Mouse (Mus musculus): Measurements from ENCODE around the gene Josd1. TPM values are rescaled to one million over a fixed set of nuclear protein-coding genes. Genes with fewer than 3 reads are reported as not detected.

Josd1 gene
- 10 to 100 TPM; 29.8 to 32.5 TPM for total RNA-seq (2021)

DNA sequence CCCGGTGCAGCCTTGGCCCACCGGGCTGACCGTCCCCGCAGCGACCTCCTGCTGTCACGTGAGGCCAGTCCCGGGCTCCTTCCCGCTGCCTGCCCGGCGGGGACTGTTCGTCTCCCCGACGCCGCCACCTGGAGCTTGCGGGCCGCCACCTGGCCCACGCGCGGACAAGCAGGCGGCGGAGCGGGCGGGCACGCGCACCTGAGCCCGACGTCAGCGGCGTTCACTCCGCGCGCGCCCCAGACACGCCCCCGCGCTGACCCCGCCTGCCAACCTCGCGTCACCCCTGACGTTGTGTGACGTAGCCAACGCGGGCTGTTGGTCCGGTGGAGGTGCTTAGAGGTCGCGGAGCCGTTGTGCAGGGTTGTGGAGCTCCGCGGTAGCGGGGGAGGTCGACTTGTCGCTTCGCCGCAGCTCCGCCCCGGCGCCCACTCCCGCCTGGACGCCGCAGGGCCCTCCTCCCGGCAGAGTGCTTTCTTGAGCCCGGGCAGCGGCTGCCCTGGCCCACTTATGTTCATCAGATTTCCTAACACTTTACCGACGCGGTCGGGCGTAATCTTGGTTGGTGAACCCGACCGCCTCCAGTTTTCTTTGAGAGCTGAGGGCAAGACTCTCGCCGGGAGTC is at the start of gene Josd1:
Josd1 (minus strand) TSS at position 274 of the 622 bp plus-strand sequence.
- peak; percentile 97 for DNase-seq

DNA sequence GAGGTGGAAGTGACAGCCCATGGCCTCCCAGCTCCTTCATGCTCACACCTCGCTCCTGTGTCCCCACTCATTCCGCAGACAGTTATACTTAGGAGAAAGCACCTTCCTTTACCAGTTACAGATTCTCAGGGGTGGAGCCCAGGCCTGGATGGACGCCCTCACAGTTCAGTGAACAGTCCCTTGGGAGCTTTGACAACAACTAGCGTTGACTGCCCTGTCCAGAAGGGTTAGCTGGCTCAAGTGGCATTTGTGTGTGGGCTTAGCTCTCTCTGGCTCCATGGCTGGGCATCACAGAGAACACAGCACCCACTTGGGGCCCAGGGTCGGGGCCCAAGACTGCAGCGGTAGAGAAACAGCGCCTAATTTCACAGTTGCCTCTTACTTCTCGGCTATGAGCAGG is 46.6 kb upstream of the Josd1 start:
- DNase-seq = no peak

DNA sequence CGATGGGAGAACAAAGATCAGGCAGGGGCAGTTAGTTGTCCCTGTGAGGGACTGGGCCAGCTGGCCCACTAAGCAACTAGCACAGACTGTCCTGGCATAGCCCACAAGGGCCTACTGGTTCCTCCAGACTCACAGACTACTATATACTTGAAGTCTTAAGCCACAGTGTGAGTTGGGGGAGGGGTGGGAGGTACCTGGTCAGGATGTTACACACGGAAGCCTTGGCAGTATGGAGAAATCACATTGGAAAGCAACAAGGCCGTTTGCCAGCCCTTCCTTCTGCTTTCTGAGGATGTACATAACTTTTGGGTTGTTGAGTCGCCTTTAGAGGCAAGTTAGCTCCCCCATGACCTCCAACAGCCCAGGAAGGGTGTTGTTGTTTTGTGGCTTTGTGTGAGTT is 45.9 kb upstream of the Josd1 start:
- no peak for DNase-seq

DNA sequence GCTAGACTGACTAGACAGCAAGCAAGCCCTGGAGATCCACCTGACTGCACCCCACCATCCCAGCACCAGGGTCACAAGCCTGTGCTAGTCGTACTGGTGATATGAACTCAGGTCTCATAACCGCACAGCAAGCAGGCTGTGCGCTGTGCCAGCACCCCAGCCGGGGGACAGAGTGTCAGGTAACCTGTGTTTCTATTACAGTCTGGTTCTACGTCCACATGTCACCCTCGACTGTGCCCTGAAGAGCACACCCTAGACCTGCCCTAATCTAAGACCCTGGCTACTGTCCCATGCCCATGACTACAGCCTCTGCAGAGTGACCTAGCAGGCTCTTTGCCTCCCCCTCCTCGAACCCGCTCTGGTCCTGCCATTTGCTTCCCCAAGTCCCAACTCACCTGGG is 45.5 kb upstream of the Josd1 start:
- no peak for DNase-seq

DNA sequence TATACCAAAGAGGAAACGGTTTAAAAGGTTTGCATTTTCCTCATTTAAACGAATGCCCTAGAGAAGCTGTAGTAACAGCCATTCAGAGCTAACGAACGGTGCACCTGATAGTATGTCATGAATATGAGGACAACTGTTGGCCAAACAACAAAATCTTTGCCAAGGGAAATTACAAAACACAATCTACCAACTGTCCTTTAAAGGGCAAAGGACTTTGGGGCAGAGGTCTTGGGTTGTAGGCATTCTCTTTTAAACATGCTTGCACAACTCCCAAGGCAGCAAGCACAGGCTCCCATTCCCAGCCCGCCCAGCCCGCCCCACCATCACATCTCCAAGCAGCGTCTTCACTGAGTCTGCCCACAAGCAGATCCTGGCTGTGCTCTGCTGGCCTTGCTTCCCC is 43.8 kb upstream of the Josd1 start:
- DNase-seq = no peak

DNA sequence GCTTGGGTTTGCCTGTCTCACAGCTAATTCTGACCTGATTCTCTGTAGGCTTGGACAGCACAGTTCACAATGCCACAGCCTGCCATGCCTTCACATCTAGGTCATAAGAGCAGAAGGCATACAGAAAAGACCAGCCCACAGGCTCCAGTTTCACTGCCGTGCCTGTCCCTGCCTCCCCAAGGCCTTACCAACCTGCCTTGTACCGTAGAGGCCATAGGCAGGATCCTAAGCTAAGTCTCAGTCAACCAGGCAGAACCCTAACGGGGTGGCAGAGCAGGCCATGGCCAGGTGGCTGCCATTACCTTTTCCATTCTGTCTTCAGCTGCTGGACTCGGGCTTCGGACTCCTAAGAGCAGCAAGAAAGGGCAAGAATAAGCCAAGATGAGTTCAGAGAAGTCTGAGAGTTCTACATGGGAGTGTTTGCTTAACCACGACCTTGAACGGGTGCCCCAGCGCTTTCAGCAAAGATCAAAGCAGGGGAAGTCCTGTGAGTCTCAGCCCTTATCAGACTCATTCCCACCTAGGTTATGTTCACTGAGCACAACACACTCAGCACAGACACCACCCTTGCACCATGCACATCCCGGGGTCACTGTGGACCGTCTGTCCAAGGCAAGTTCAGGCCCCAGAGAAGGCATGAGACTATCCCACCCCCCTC is 41.1 kb upstream of the Josd1 start:
- no peak for DNase-seq

DNA sequence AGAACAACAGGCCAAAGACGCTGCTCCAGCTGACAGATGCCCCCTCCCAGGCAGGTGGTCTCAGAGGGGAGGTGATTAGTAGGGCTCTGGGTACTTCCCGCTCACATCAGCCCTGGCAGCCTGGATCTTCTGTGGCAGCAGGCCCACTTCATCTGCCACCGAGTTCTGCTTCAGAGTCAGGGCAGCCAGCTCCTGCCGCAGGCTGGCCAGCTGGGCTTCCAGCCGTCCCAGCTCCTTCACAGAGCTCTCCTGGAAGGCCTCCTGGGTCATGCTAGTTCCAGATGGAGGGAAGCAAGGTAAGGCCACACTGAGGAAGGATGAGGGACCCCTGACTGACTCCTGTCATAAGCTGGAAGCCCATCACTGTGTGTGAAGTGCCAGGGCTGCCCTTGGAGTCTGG is 40.6 kb upstream of the Josd1 start:
- DNase-seq = no peak

DNA sequence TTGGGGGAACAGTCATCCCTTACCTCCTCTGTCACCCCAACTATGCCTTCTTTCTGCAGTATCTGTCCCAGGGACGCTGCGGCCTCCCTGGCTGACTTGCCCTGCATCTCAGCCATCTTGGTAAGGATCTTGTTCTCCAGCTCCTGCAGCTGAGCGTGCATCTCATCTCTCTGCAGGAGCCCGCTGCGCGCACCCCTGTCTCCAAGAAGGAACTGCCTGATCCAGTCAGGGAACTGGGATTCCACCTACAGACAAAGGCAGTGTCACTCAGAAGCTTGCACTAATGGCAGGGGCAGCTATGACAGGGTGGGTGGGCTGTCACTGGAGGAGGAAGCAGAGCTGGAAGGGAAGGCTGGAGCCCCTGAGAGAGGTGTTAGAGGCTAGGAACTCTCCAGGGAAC is 40.1 kb upstream of the Josd1 start:
- no peak for DNase-seq

DNA sequence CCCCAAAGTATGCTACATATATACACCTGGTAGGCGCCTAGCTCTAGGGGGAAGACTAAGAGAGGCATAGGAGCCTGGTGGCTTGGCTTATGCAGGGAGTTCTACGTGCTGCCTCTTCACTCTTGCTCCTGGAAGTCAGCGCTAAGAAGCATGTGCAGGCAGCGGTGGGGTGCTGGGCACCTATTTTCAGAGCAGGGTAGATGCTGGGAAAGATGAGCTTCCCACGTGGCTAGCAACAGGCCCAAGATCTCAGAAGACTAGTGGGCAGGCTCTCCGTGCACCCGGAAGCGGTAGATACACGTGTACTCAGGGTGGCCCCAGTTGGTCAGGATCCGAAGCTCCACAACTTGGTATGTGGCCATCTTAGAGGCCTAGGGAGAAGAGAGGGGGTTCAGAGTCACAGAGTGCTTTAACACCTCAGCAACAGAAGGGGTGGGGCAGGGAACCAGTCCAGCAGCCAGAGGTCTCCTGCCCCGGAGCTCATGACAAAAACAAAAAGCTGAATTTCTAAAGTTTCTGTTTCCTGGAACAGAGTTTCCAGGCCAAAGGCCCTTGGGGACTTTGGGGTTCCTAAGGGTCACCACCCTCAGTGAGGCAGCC is 37.6 kb upstream of the Josd1 start:
- no peak for DNase-seq

DNA sequence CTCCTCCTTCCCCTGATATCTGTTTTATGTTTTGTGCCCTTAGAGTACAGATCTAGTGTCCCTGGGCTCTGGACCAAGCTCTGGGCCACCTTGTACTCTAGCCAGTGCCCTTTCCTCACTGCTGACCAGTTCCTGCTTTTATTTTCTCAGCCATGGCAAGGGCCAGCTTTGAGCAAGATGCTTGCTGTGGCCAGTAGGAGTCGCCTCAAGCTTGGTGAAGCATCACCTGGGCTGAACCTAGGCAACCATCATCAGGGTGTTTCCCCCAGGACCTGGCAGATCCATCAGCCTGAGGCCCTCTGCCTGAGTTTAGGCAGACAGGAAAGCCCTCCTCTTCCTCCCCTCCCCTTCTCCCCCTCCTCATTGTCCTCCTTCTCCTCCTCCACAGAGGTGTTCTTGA is 35.7 kb upstream of the Josd1 start:
- peak; percentile 62 for DNase-seq

DNA sequence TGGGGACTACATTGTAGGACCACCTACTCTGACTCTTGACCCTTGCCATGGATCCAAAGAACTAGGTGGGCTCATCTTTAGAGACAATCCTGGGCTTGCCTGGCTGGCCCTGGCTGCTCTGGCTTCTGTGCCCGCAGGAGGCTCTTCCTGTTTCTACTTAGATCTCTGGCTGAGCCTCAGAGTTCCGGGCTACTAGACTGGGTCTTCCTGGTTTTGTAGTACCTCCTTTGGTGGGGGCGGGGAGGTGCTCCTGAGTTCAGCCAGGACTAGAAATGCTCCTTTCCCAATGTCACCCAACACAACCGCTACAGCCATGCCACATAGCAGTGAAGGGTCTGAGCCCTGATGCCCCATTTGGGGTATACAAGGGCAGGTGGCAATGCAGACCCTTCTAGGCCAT is 33.1 kb upstream of the Josd1 start:
- no peak for DNase-seq

DNA sequence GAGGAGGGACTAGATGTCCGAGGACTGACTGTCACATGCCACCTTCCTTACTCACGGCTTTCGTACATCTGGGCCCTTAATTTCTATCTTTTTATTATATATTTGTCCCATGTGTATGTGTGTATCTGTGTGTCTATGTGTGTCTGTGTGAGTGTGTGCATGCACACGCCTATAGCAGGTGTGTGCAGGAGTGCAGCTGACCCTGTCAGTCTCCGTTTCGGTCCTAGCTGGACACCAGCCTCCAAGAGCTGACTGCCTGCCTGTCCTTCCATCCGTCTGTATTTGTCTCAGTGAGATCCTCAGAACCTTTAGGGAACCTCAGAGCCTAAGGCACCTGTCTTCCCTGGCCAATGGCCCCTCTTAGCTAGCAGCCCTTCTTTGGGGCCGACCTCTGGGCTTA is 32.5 kb upstream of the Josd1 start:
- no peak for DNase-seq

DNA sequence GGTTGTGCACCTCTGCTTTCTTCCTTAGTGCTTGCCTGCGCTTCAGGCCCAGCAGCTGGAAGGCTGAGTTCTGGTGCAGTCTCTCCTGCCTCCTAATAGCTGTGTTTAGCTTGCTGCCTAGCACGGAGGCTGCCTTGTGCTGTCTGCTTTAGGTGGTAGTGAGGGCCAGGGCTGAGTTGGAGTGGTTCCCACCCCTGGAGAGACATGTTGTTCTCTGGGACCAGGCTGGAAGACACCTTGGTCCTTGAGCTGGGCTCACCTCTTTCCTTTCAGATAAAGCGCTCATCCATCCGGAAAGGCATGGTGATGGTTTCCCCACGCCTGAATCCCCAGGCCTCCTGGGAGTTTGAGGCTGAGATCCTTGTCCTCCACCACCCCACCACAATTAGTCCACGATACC is 29.0 kb upstream of the Josd1 start:
- no peak for DNase-seq

DNA sequence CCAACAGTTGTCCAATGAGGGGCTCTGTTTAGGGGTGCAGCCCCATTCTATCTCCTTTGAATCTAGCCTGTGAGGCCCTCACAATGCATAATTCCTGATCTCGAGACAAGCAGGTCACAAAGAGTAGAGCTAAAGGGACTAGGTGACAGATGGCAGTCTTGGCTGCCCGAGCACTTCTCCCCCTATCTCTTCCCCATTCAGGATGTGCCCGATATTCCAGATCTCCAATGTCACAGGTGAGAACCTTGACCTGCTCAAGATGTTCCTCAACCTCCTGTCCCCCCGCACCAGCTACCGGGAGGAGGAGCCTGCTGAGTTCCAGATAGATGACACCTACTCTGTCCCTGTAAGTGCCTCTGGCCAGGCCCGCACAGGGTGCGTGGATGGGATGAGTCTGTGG is 27.9 kb upstream of the Josd1 start:
- DNase-seq = no peak

DNA sequence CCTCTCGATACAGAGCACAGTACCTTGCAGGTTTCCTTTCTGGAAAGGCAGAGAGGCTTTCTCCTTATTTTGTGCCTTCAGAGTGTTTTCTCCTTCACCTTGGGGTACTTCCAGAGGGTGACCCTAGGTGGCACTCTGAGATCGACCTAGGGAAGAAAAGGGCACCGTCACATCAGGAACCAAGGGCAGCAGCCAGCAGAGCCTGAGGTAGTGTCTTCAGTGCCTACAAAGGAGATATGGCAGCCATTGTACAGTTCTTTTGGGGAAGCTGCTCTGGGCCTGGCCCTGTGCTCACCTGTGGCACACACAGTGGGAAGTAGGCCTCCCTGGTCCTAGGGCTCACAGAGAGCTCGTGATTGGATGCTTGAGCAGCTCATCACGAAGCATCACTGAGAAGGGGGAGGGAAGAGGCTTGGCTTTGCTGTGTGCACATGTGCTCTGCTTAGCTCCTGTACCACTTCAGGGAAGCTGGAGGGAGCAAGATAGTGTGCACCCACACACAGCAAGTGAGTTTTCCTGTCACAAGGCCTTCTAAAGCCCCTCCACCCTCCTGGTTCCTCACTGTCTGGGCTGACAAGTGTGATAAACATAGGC is 20.6 kb upstream of the Josd1 start:
- DNase-seq = no peak

DNA sequence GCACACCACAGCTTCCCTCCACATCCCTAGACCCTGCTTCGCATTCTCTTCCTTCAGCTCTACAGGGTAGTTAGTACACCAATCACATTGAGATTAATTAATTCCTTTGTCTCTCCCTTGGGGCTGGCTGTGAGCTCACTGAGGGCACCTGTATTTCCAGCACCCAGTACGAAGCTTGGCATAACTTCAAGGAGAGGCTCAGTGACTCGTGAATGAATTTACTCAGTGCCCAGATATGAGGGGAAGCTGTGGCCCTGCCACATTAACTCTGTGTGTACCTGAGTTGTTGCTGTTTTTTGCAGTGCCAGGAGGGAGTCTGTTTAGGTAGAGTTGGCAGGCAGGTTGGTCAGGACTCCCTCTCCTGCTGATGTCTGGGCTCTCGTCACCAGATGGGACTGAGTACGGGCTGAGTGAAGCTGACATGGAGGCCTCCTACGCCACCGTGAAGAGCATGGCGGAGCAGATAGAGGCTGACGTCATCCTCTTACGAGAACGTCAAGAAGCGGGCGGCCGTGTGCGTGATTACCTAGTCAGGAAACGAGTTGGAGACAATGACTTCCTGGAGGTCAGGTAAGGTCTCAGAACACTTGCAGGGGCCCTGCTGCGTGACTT is 19.0 kb upstream of the Josd1 start:
- DNase-seq = no peak

DNA sequence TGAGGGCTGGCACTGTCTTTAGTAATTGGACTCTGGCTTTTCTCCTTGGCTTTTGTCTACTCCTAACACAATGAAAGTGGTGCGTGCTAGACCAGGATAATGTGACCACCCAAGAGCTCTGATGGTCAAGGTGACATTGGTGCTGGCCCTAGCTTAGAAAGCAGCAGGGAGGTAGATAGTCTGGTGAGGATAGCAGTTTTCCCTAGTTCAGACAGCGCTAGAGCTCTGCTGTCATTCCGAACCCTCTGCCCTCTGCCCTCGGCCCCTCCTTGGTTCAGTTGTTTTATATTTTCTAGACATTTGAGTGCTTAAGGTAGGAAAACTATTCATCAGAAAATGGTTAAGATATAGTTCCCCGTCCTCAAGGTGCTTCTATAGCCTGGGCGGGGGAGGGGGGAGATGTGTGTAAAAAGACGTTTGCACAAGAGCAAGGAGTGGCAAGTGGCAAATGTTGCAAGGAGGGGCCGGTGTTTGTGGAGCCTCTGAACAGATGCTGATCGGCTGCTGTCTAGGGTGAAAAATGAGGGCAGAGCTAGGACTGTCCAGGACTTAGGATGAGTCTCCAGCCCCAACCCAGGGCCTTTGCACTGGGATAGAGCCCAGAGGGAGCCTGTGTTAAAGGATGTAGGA is 10.0 kb upstream of the Josd1 start:
- DNase-seq = no peak

DNA sequence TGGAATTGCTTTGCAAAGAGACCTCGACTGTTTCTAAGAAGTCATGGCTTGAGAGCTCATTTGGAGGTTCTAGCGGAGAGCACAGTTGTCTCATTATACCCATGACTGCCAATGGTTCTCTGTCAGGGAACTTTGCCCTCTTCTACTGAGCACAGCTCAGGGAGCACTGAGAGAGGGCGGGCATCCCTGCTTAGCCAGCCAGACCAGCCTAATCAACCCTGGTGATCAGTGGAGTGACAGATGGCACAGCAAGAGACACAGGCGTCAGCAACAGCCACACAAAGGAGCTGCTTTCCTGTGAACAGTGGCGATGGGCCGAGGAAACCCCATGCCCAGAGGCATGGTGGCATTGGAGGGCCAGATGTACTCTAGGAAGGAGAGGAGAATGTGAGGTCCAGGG is 9.3 kb upstream of the Josd1 start:
- DNase-seq = no peak

DNA sequence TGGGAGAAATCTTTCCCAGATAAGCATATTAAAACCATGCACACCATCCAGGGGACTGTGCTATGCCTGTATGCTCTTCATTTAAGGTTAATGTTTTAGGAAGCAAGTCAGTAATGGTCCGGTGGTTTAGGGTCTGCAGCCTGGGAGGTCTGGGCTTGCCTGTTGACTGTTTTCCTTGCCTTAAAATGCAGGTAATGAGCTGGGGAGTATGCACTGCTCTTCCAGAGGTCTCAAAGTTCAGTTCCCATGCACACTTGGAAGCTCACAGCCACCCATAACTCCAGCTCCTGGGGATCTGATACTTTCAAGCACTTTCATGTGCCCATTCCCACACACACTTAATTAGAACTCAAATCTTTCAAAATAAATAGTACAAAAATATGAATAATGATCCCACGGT is 8.8 kb upstream of the Josd1 start:
- DNase-seq = no peak

DNA sequence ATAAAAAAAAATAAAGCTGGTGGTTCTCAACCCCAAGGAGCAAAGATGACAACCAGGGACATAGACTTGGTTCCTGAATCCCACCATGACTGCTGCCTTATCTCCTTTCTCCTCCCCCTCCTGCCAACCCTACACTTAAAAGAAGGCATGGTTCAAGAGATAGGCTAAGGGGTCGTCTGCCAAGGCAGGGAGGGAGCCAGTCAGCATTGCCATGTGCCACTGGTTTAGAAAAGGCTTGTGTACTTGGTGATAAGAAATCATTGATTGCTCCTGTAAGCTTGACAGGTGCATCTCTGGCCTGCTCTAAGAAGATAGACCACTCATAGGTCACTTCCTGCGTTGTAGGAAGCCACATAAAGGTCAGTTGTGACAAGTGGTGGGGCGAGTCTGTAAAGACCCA is 7.8 kb upstream of the Josd1 start:
- DNase-seq = no peak

DNA sequence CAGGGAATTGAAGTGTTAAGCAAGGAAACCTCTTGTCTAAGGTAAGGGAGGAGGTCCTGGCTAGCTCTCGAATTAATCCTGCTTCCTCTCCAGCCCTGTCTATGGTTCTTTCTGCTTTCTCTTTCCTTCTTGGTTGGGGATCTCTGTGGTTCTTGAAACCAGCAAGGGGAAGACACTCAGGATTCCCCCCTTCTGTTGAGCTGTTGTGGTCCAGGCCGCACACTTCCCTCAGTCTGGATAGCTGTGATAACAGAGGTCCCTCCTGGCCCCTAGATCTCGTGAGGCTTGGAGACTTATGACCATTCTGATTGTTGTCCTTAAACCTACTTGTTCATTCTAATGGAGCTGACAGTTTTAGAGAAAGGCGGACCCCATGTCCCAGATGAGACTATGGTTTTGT is 6.8 kb upstream of the Josd1 start:
- DNase-seq = no peak

DNA sequence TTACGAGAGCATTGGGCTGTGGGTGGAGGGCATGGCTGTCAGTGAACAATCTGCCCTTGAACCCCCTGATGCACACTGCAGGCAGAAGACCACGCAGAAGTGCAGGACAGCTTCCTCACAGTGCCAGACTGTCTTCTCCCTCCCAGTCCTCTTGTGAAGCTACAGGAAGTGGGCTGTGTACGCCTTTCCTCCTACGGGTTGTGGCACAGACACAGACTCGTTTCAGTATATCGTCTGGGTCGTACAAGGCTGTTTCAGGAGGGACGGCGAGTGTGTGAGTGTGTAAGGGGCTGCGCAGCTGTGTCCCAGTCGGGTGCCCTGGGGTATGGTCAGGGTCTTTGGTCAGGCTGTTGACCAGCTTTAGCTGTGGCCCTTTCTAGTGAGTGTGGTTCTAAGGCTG is 6.0 kb upstream of the Josd1 start:
- DNase-seq = no peak

DNA sequence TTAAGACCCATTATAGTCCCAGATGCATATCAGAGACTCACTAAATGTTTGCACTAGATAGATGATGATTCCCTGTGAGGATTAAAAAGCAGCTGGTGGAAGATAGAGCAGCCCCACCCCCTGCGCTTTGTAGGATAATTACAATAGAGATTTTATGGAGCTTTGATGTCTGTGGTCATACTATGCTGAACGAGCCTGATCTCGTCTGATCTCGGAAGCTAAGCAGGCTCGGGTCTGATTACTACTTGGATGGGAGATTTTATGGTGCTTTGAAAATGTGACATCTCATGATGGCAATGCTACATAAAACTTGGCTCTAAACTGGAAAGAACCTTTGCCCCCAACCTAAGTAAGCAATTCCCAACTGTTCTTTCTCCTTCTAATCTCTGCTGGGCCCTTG is 4.6 kb upstream of the Josd1 start:
- DNase-seq = no peak

All from heart, postnatal 4 days (tissue).